Mouse (Mus musculus): ENCODE results near the gene Efna1. TPM values are rescaled to one million over a fixed set of nuclear protein-coding genes. Genes with fewer than 3 reads are reported as not detected.

Efna1 gene
- polyA plus RNA-seq, 1 experiment from 2014 or later: 12.6 TPM

- Histone ChIP-seq H3K27ac (no peak overlapping the region), H3K9ac (peak overlapping the region; percentile 78), H3K36me3 (replicated peaks) (peaks cover 16% of the 10 kb centered on the region), H3K4me2 (peak overlapping the region; percentile 91), H3K27me3 (peaks cover 20% of the 10 kb centered on the region; the same call in 1 of the 2 replicates), H3K4me3 (replicated peaks) (peak overlapping the region; percentile 67), H3K4me1 (peaks cover 64% of the 10 kb centered on the region), H3K9me3 (no peaks in the 10 kb centered on the region)
- no peak for ATAC-seq (ENCODE audit: low FRiP score)
- 91% methylated on average over 4 of the region's 4 CpGs for WGBS
Observed at GRCm38 (mm10) chr3:89247466-89247865, 33.5 kb downstream of the Efna1 start.

- Histone ChIP-seq H3K9ac (peak within 1 kb of the TSS; percentile 78), H3K27ac (peak within 1 kb of the TSS; percentile 89), H3K9me3 (no peaks in the 10 kb centered on the region), H3K36me3 (replicated peaks) (peaks cover 26% of the 10 kb centered on the region), H3K4me3 (replicated peaks) (peak within 1 kb of the TSS; percentile 67), H3K27me3 (peaks cover 11% of the 10 kb centered on the region; the same call in 1 of the 2 replicates), H3K4me1 (peaks cover 62% of the 10 kb centered on the region), H3K4me2 (peak within 1 kb of the TSS; percentile 91)
- ATAC-seq (ENCODE audit: low FRiP score): peak; percentile 72
- 1% methylated on average over 42 of the region's 42 CpGs for WGBS
Observed at GRCm38 (mm10) chr3:89246261-89247100, 34.5 kb downstream of the Efna1 start, which contains the start of gene Trim46. Gene Trim46 (minus strand): TSS chr3:89246309.

GRCm38 (mm10) chr3:89245688-89246171 is 35.2 kb downstream of the Efna1 start, which contains the start of gene Krtcap2:
Gene Krtcap2 (plus strand): TSS chr3:89245966.
- Histone ChIP-seq H3K9ac (peak within 1 kb of the TSS; percentile 78), H3K9me3 (no peaks in the 10 kb centered on the region), H3K4me2 (peak within 1 kb of the TSS; percentile 91), H3K27ac (peak within 1 kb of the TSS; percentile 89), H3K36me3 (replicated peaks) (peaks cover 34% of the 10 kb centered on the region), H3K4me1 (peaks cover 54% of the 10 kb centered on the region), H3K4me3 (replicated peaks) (peak within 1 kb of the TSS; percentile 67), H3K27me3 (peaks cover 3% of the 10 kb centered on the region; the same call in 1 of the 2 replicates)
- peak; percentile 45 for ATAC-seq (ENCODE audit: low FRiP score)
- WGBS: 4% methylated on average over 20 of the region's 20 CpGs

- H3K27ac ChIP-seq: peak overlapping the region; percentile 89
- ATAC-seq (ENCODE audit: low FRiP score): peak; percentile 71
- H3K9me3 ChIP-seq: no peaks in the 10 kb centered on the region
- WGBS: 0% methylated on average over 24 of the region's 26 CpGs
- no peaks in the 10 kb centered on the region for H3K27me3 ChIP-seq
- peak overlapping the region; percentile 67 for H3K9ac ChIP-seq
- H3K4me1 ChIP-seq: peaks cover 50% of the 10 kb centered on the region
- peak overlapping the region; percentile 91 for H3K4me2 ChIP-seq
- peak overlapping the region; percentile 67 for H3K4me3 ChIP-seq (replicated peaks)
- H3K36me3 ChIP-seq (replicated peaks): peaks cover 38% of the 10 kb centered on the region
Observed at GRCm38 (mm10) chr3:89244982-89245687, 35.8 kb downstream of the Efna1 start.

GRCm38 (mm10) chr3:89244158-89244981 is 36.6 kb downstream of the Efna1 start:
- WGBS: 14% methylated on average over 25 of the region's 25 CpGs
- ATAC-seq (ENCODE audit: low FRiP score): peak; percentile 12
- H3K27me3 ChIP-seq: no peaks in the 10 kb centered on the region
- no peaks in the 10 kb centered on the region for H3K9me3 ChIP-seq
- H3K4me1 ChIP-seq: peaks cover 50% of the 10 kb centered on the region
- H3K27ac ChIP-seq: peak overlapping the region; percentile 89
- peak overlapping the region; percentile 67 for H3K4me3 ChIP-seq (replicated peaks)
- peaks cover 37% of the 10 kb centered on the region for H3K36me3 ChIP-seq (replicated peaks)
- H3K4me2 ChIP-seq: peak overlapping the region; percentile 91
- peak overlapping the region; percentile 67 for H3K9ac ChIP-seq

- Histone ChIP-seq H3K27me3 (no peaks in the 10 kb centered on the region), H3K9me3 (no peaks in the 10 kb centered on the region), H3K4me1 (peaks cover 50% of the 10 kb centered on the region), H3K4me2 (peak overlapping the region; percentile 91), H3K4me3 (replicated peaks) (peak overlapping the region; percentile 67), H3K27ac (peak overlapping the region; percentile 89), H3K36me3 (replicated peaks) (peaks cover 39% of the 10 kb centered on the region), H3K9ac (peak overlapping the region; percentile 67)
- ATAC-seq (ENCODE audit: low FRiP score): no peak; the same call in 1 of the 2 replicates
- WGBS: 11% methylated on average over 14 of the region's 14 CpGs
Observed at GRCm38 (mm10) chr3:89243609-89244008, 37.3 kb downstream of the Efna1 start.

GRCm38 (mm10) chr3:89242331-89242895 is 38.5 kb downstream of the Efna1 start:
- Histone ChIP-seq H3K27me3 (no peaks in the 10 kb centered on the region), H3K9ac (no peak overlapping the region; the same call in 1 of the 2 replicates), H3K27ac (no peak overlapping the region), H3K36me3 (replicated peaks) (peaks cover 45% of the 10 kb centered on the region), H3K9me3 (no peaks in the 10 kb centered on the region), H3K4me3 (replicated peaks) (no peak overlapping the region), H3K4me2 (no peak overlapping the region), H3K4me1 (peaks cover 42% of the 10 kb centered on the region)
- no peak for ATAC-seq (ENCODE audit: low FRiP score)
- WGBS: 73% methylated on average over 9 of the region's 9 CpGs

GRCm38 (mm10) chr3:89238494-89238893 is 42.4 kb downstream of the Efna1 start:
- peaks cover 84% of the 10 kb centered on the region for H3K36me3 ChIP-seq (replicated peaks)

GRCm38 (mm10) chr3:89237682-89238081 is 43.3 kb downstream of the Efna1 start:
- Histone ChIP-seq H3K27me3 (no peaks in the 10 kb centered on the region), H3K4me1 (no peaks in the 10 kb centered on the region; the same call in 1 of the 2 replicates), H3K9me3 (no peaks in the 10 kb centered on the region), H3K4me2 (no peak overlapping the region), H3K36me3 (replicated peaks) (peaks cover 89% of the 10 kb centered on the region), H3K9ac (no peak overlapping the region), H3K4me3 (replicated peaks) (no peak overlapping the region), H3K27ac (no peak overlapping the region)
- WGBS: 95% methylated on average over 21 of the region's 21 CpGs
- ATAC-seq (ENCODE audit: low FRiP score): no peak

More at GRCm38 (mm10) chr3:89238494-89238893, 42.4 kb downstream of the Efna1 start:
- Histone ChIP-seq H3K27me3 (no peaks in the 10 kb centered on the region), H3K4me1 (peaks cover 8% of the 10 kb centered on the region), H3K4me3 (replicated peaks) (no peak overlapping the region), H3K27ac (no peak overlapping the region), H3K9ac (no peak overlapping the region), H3K4me2 (no peak overlapping the region), H3K9me3 (no peaks in the 10 kb centered on the region)
- 86% methylated on average over 9 of the region's 12 CpGs for WGBS
- no peak for ATAC-seq (ENCODE audit: low FRiP score)

- no peak overlapping the region for H3K27ac ChIP-seq
- no peaks in the 10 kb centered on the region for H3K9me3 ChIP-seq
- H3K36me3 ChIP-seq (replicated peaks): peaks cover 79% of the 10 kb centered on the region
- WGBS: 88% methylated on average over 10 of the region's 10 CpGs
- ATAC-seq (ENCODE audit: low FRiP score): no peak
- no peak overlapping the region for H3K4me3 ChIP-seq (replicated peaks)
- H3K9ac ChIP-seq: no peak overlapping the region
- H3K27me3 ChIP-seq: no peaks in the 10 kb centered on the region
- H3K4me1 ChIP-seq: no peaks in the 10 kb centered on the region
- H3K4me2 ChIP-seq: no peak overlapping the region
Observed at GRCm38 (mm10) chr3:89236516-89236915, 44.4 kb downstream of the Efna1 start.

GRCm38 (mm10) chr3:89233562-89234110 is 47.3 kb downstream of the Efna1 start:
- peaks cover 56% of the 10 kb centered on the region for H3K36me3 ChIP-seq (replicated peaks)
- WGBS: 90% methylated on average over 14 of the region's 14 CpGs

More at GRCm38 (mm10) chr3:89233562-89234110, 47.3 kb downstream of the Efna1 start:
- Histone ChIP-seq H3K9me3 (no peaks in the 10 kb centered on the region), H3K27ac (peak overlapping the region; percentile 13; the same call in 1 of the 2 replicates), H3K9ac (no peak overlapping the region), H3K4me1 (peaks cover 5% of the 10 kb centered on the region; the same call in 1 of the 2 replicates), H3K27me3 (no peaks in the 10 kb centered on the region), H3K4me2 (no peak overlapping the region), H3K4me3 (replicated peaks) (no peak overlapping the region)
- no peak for ATAC-seq (ENCODE audit: low FRiP score)

Measured in forebrain, embryonic 12.5 days (tissue).